Mouse (Mus musculus) c-Kit-positive CD71-positive TER-119-negative erythroid progenitor cells, embryonic 14.5 days (primary cell): Measurements from ENCODE around the gene Wwc1.

Experiments
- DNase-seq: peaks from one replicate; pipeline ENCODE4 v3.0.0-alpha.2; 2013; ENCODE audit warnings: low read depth

Gene Wwc1

GRCm38 (mm10) chr11:35973135-35973534, 7.2 kb downstream of the Wwc1 start:
- no peak for DNase-seq

- no peak for DNase-seq
Measured at GRCm38 (mm10) chr11:35972270-35972931, 7.9 kb downstream of the Wwc1 start.

- DNase-seq: no peak
Measured at GRCm38 (mm10) chr11:35970806-35971705, 9.3 kb downstream of the Wwc1 start.

- DNase-seq: no peak
Measured at GRCm38 (mm10) chr11:35968291-35968690, 12.0 kb downstream of the Wwc1 start.

GRCm38 (mm10) chr11:35963981-35964549, 16.3 kb downstream of the Wwc1 start:
- DNase-seq: no peak

- no peak for DNase-seq
Measured at GRCm38 (mm10) chr11:35963554-35963953, 16.8 kb downstream of the Wwc1 start.

- no peak for DNase-seq
Measured at GRCm38 (mm10) chr11:35962431-35962830, 17.9 kb downstream of the Wwc1 start.

GRCm38 (mm10) chr11:35959270-35959669, 21.1 kb downstream of the Wwc1 start:
- no peak for DNase-seq

GRCm38 (mm10) chr11:35955572-35955971, 24.8 kb downstream of the Wwc1 start:
- no peak for DNase-seq

GRCm38 (mm10) chr11:35953179-35953578, 27.1 kb downstream of the Wwc1 start:
- DNase-seq: no peak

GRCm38 (mm10) chr11:35951727-35952065, 28.6 kb downstream of the Wwc1 start:
- no peak for DNase-seq

GRCm38 (mm10) chr11:35951058-35951726, 29.1 kb downstream of the Wwc1 start:
- DNase-seq: no peak

GRCm38 (mm10) chr11:35950466-35950865, 29.9 kb downstream of the Wwc1 start:
- DNase-seq: no peak

- no peak for DNase-seq
Measured at GRCm38 (mm10) chr11:35950011-35950410, 30.3 kb downstream of the Wwc1 start.

- no peak for DNase-seq
Measured at GRCm38 (mm10) chr11:35948457-35948881, 31.9 kb downstream of the Wwc1 start.

- no peak for DNase-seq
Measured at GRCm38 (mm10) chr11:35947944-35948343, 32.4 kb downstream of the Wwc1 start.

- DNase-seq: no peak
Measured at GRCm38 (mm10) chr11:35945187-35945586, 35.1 kb downstream of the Wwc1 start.

- no peak for DNase-seq
Measured at GRCm38 (mm10) chr11:35941641-35942040, 38.7 kb downstream of the Wwc1 start.

- no peak for DNase-seq
Measured at GRCm38 (mm10) chr11:35941064-35941463, 39.3 kb downstream of the Wwc1 start.

- DNase-seq: no peak
Measured at GRCm38 (mm10) chr11:35938790-35939385, 41.4 kb downstream of the Wwc1 start.

- DNase-seq: no peak
Measured at GRCm38 (mm10) chr11:35935645-35936044, 44.7 kb downstream of the Wwc1 start.

- no peak for DNase-seq
Measured at GRCm38 (mm10) chr11:35935133-35935532, 45.2 kb downstream of the Wwc1 start.
